29 mouse cellular contexts compared by ENCODE assay signal in the genomic region with DNA sequence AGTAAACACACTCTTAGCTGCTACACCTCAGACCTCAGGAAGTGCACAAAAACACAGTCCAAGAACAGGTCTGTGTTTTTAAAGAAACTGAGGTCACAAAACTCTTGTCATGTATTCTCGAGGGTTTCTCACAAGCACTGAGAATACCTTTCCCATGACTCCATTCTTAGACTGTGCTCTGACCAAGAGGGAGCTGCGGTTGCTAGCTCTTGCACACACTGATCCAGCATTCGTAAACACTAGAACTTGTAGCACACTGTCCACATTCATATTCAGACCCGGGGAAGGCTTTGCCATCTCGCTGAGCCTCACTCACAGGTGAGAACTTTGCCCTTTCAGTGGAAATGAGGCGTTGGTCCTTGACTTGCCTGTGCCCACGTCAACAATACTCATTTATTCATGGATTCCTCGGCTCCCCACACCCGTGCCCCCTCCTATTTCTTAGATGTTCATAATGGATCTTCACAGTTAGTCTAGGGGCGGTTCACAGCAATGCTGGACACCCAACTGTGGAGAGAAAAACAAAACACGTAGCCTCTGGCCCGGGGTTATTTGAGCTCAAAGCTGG.
DNase-seq lines count a peak whose midpoint lies in the region; ATAC-seq and TF ChIP-seq lines count a peak whose summit lies in the region.
"Had no signal": no experiment of that assay in that cellular context is flagged by ENCODE, and none has a peak within 500 bp of the region (broad histone marks: within the 10 kb centered on the region; RNA-seq: fewer than 3 reads in every experiment).

No protein-coding gene starts in this region.

- no peak for DNase-seq in kidney, adult 11 months
- DNase-seq in liver, postnatal 0 days: no peak
- DNase-seq in kidney, postnatal 25 days: peak; percentile 18 to 43
- DNase-seq in gastrocnemius, postnatal 36 days: no peak
- DNase-seq: adrenal gland, postnatal 25 days; B cell, adult 2 months; cerebellum, adult 11-12 months; cerebellum, postnatal 10 days; gastrocnemius, adult 2 months; heart, adult 2 months; heart, postnatal 4 days; lung, postnatal 14 days; right cerebral cortex, postnatal 4 days; thymus, adult 18-20 months; thymus, postnatal 25 days had no signal

- H3K27ac ChIP-seq in kidney, embryonic 16.5 days (ENCODE audit: low read length): no peak overlapping the region
- 0 out of 2 replicates have a peak overlapping the region, but pooled peaks have one; percentile 7 for H3K27ac ChIP-seq in liver, postnatal 0 days (ENCODE audit: low read depth)
- no peak overlapping the region for H3K27ac ChIP-seq in liver, embryonic 12.5 days
- H3K27ac ChIP-seq in olfactory bulb, adult 2 months (ENCODE audit: insufficient read depth, low read depth, low read length): peak overlapping the region; percentile 21; the same call in 1 of the 2 replicates
- H3K27ac ChIP-seq: embryonic facial prominence, embryonic 15.5 days; gastrocnemius, adult 2 months; heart, adult 2 months; hindbrain, embryonic 13.5 days; layer of hippocampus, adult 2 months; left cerebral cortex, adult 2 months; stomach, postnatal 0 days had no signal

- no peaks in the 10 kb centered on the region for H3K9me3 ChIP-seq in kidney, embryonic 16.5 days (ENCODE audit: low read length)
- H3K9me3 ChIP-seq in liver, postnatal 0 days (ENCODE audit: low read length): no peaks in the 10 kb centered on the region
- no peaks in the 10 kb centered on the region for H3K9me3 ChIP-seq in liver, embryonic 12.5 days (replicated peaks)
- H3K9me3 ChIP-seq: embryonic facial prominence, embryonic 15.5 days; heart, embryonic 12.5 days; hindbrain, embryonic 13.5 days had no signal

- no peak overlapping the region for H3K4me3 ChIP-seq in kidney, embryonic 16.5 days (ENCODE audit: low read length)
- no peak overlapping the region for H3K4me3 ChIP-seq in liver, postnatal 0 days (ENCODE audit: low read depth, low read length)
- H3K4me3 ChIP-seq in liver, embryonic 12.5 days: no peak overlapping the region
- H3K4me3 ChIP-seq in olfactory bulb, adult 2 months (ENCODE audit: insufficient read depth, low read depth, low read length): no peak overlapping the region
- H3K4me3 ChIP-seq: embryonic facial prominence, embryonic 15.5 days; gastrocnemius, adult 2 months; heart, adult 2 months; heart, embryonic 12.5 days; hindbrain, embryonic 13.5 days; layer of hippocampus, adult 2 months; left cerebral cortex, adult 2 months had no signal

- TF ChIP-seq POLR2A in olfactory bulb, adult 2 months (IDR thresholded peaks at IDR 0.05; ENCODE audit: insufficient read depth, low read depth, low read length): no peak

- TF ChIP-seq CTCF in liver, postnatal 0 days (IDR thresholded peaks at IDR 0.05; ENCODE audit: low read depth): no peak
- no peak for TF ChIP-seq CTCF in olfactory bulb, adult 2 months (IDR thresholded peaks at IDR 0.05; ENCODE audit: insufficient read depth, low read depth, low read length)

- intact Hi-C loops in gastrocnemius, postnatal 36 days (cut with DNase I): no loop called here

- H3K4me1 ChIP-seq in kidney, embryonic 16.5 days (ENCODE audit: insufficient read depth, low read length): no peaks in the 10 kb centered on the region
- H3K4me1 ChIP-seq in liver, postnatal 0 days (ENCODE audit: insufficient read depth): no peaks in the 10 kb centered on the region
- no peaks in the 10 kb centered on the region for H3K4me1 ChIP-seq in liver, embryonic 12.5 days
- H3K4me1 ChIP-seq in olfactory bulb, adult 2 months (ENCODE audit: control insufficient read depth, insufficient read depth, low read length): peaks cover 6% of the 10 kb centered on the region; the same call in 1 of the 2 replicates
- H3K4me1 ChIP-seq: embryonic facial prominence, embryonic 15.5 days; heart, embryonic 12.5 days; hindbrain, embryonic 13.5 days had no signal

- no peak overlapping the region for H3K9ac ChIP-seq in kidney, embryonic 16.5 days (replicated peaks; ENCODE audit: low read length)
- no peak overlapping the region for H3K9ac ChIP-seq in liver, postnatal 0 days (replicated peaks)
- no peak overlapping the region for H3K9ac ChIP-seq in liver, embryonic 12.5 days
- H3K9ac ChIP-seq: embryonic facial prominence, embryonic 15.5 days; heart, embryonic 12.5 days; hindbrain, embryonic 13.5 days had no signal

- WGBS in kidney, embryonic 16.5 days: 60% methylated on average over 12 of the region's 12 CpGs
- WGBS in liver, postnatal 0 days (ENCODE audit: insufficient replicate concordance): 50% methylated on average over 12 of the region's 12 CpGs
- 57% methylated on average over 12 of the region's 12 CpGs for WGBS in liver, embryonic 12.5 days (ENCODE audit: insufficient replicate concordance)
- WGBS in olfactory bulb, adult 2 months: 31% methylated on average over 12 of the region's 12 CpGs

- no peaks in the 10 kb centered on the region for H3K36me3 ChIP-seq in kidney, embryonic 16.5 days (ENCODE audit: insufficient read depth, low read length)
- no peaks in the 10 kb centered on the region for H3K36me3 ChIP-seq in liver, postnatal 0 days (replicated peaks; ENCODE audit: insufficient read depth, low read length)
- no peaks in the 10 kb centered on the region for H3K36me3 ChIP-seq in liver, embryonic 12.5 days
- H3K36me3 ChIP-seq: embryonic facial prominence, embryonic 15.5 days; heart, embryonic 12.5 days; hindbrain, embryonic 13.5 days had no signal

- no peak for TF ChIP-seq EP300 in liver, postnatal 0 days (IDR thresholded peaks at IDR 0.05; ENCODE audit: low read depth)

- H3K27me3 ChIP-seq in kidney, embryonic 16.5 days (ENCODE audit: insufficient read depth, low read length): peaks cover 21% of the 10 kb centered on the region
- no peaks in the 10 kb centered on the region for H3K27me3 ChIP-seq in liver, postnatal 0 days (ENCODE audit: insufficient read depth, low read length)
- peaks cover 30% of the 10 kb centered on the region for H3K27me3 ChIP-seq in liver, embryonic 12.5 days (replicated peaks)

- 0 out of 2 replicates have a peak, but pooled peaks have one; percentile 9 for ATAC-seq in kidney, embryonic 16.5 days (ENCODE audit: low FRiP score, low TSS enrichment)
- no peak for ATAC-seq in liver, postnatal 0 days
- ATAC-seq in liver, embryonic 12.5 days: no peak
- ATAC-seq: forebrain, embryonic 16.5 days; intestine, postnatal 0 days; midbrain, embryonic 16.5 days had no signal

- no peak overlapping the region for H3K4me2 ChIP-seq in kidney, embryonic 16.5 days (replicated peaks; ENCODE audit: low read depth, low read length)
- H3K4me2 ChIP-seq in liver, postnatal 0 days (ENCODE audit: low read depth, low read length): no peak overlapping the region
- H3K4me2 ChIP-seq in liver, embryonic 12.5 days: no peak overlapping the region
- H3K4me2 ChIP-seq: embryonic facial prominence, embryonic 15.5 days; heart, embryonic 12.5 days; hindbrain, embryonic 13.5 days; liver, embryonic 11.5 days; midbrain, embryonic 11.5 days had no signal

Comparison
In these comparisons a context has a peak if more than half of its experiments do, and no peak if none do; other contexts are left out.
1. H3K27ac ChIP-seq: peak in liver, postnatal 0 days (single experiment) and olfactory bulb, adult 2 months (single experiment); none in kidney, embryonic 16.5 days (single experiment) and liver, embryonic 12.5 days (single experiment).
2. DNase-seq: peak in kidney, postnatal 25 days (2 of 2); none in kidney, adult 11 months (single experiment), liver, postnatal 0 days (single experiment) and gastrocnemius, postnatal 36 days (0 of 2).